Mouse (Mus musculus): Measurements from ENCODE around the gene Nkap. TPM values are rescaled to one million over a fixed set of nuclear protein-coding genes. Genes with fewer than 3 reads are reported as not detected.

Nkap gene
- polyA plus RNA-seq, 1 experiment, result 17.8 TPM

GRCm38 (mm10) chrX:37198676-37199075 is 72.1 kb downstream of the Nkap start:
- H3K27ac ChIP-seq (ENCODE audit: insufficient read depth, low read length), result no peak overlapping the region
- no peak overlapping the region for H3K4me3 ChIP-seq (ENCODE audit: insufficient read depth, low read length)
- no peak for TF ChIP-seq POLR2A (IDR thresholded peaks at IDR 0.05; ENCODE audit: low read depth, low read length)
- TF ChIP-seq CTCF (IDR thresholded peaks at IDR 0.05; ENCODE audit: borderline replicate concordance, insufficient read depth, low read length), result no peak
- H3K4me1 ChIP-seq (ENCODE audit: control insufficient read depth, insufficient read depth, low read length), result no peaks in the 10 kb centered on the region

Other genes with a start within 250 kb of the Nkap start
- 6.6 and 8.0 TPM in 2 replicates for gene Nkrf, start 223.9 kb upstream of the Nkap start, polyA plus RNA-seq (2011; ENCODE audit: insufficient read length, low read depth, missing spikeins)
- 18.8 and 29.6 TPM in 2 replicates for gene Sept6, start 135.0 kb upstream of the Nkap start, polyA plus RNA-seq (2011; ENCODE audit: insufficient read length, low read depth, missing spikeins)
- gene Sowahd, start 78.0 kb upstream of the Nkap start, polyA plus RNA-seq (2011; ENCODE audit: insufficient read length, low read depth, missing spikeins), result not detected in 2 replicates
- gene Rpl39, start 41.4 kb upstream of the Nkap start, polyA plus RNA-seq (2011; ENCODE audit: insufficient read length, low read depth, missing spikeins), result 1,160 and 1,325 TPM in 2 replicates
- 20.9 and 23.9 TPM in 2 replicates for gene Upf3b, start 16.5 kb upstream of the Nkap start, polyA plus RNA-seq (2011; ENCODE audit: insufficient read length, low read depth, missing spikeins)
- not detected in 2 replicates for gene Akap14, start 42.0 kb downstream of the Nkap start, polyA plus RNA-seq (2011; ENCODE audit: insufficient read length, low read depth, missing spikeins)
- 118 and 124 TPM in 2 replicates for gene Ndufa1, start 64.4 kb downstream of the Nkap start, polyA plus RNA-seq (2011; ENCODE audit: insufficient read length, low read depth, missing spikeins)
- gene Rnf113a1, start 64.5 kb downstream of the Nkap start, polyA plus RNA-seq (2011; ENCODE audit: insufficient read length, low read depth, missing spikeins), result 3.1 and 4.1 TPM in 2 replicates
- gene Gm9, start 84.2 kb downstream of the Nkap start, polyA plus RNA-seq (2011; ENCODE audit: insufficient read length, low read depth, missing spikeins), result not detected in 2 replicates
- not detected in 2 replicates for gene Rhox1, start 95.5 kb downstream of the Nkap start, polyA plus RNA-seq (2011; ENCODE audit: insufficient read length, low read depth, missing spikeins)
- not detected in 2 replicates for gene Rhox2a, start 118.2 kb downstream of the Nkap start, polyA plus RNA-seq (2011; ENCODE audit: insufficient read length, low read depth, missing spikeins)
- gene Rhox3a, start 123.1 kb downstream of the Nkap start, polyA plus RNA-seq (2011; ENCODE audit: insufficient read length, low read depth, missing spikeins), result not detected in 2 replicates
- not detected in 2 replicates for gene Rhox4a, start 138.5 kb downstream of the Nkap start, polyA plus RNA-seq (2011; ENCODE audit: insufficient read length, low read depth, missing spikeins)

Measured in embryonic fibroblast, embryonic 13.5 days (primary cell).